Mouse (Mus musculus) thymus, adult 2 months (tissue): Measurements from ENCODE around the gene Hhat. TPM values are rescaled to one million over a fixed set of nuclear protein-coding genes. Genes with fewer than 3 reads are reported as not detected.

Experiments used
- DNase-seq: peaks from one replicate; pipeline ENCODE4 v3.0.0; 2021
- H3K27ac ChIP-seq: fragments of 200-500 bp; 2 replicates; pipeline ENCODE4 v1.5.1; 2012; ENCODE audit warnings: low read length, control low read depth; ENCODE audit not compliant: control insufficient read depth, insufficient read depth
- H3K27me3 ChIP-seq: fragments of 200-500 bp; 2 replicates; pipeline ENCODE4 v1.6.1; 2012; ENCODE audit warnings: mild to moderate bottlenecking, low read length, moderate library complexity, mixed read lengths; ENCODE audit not compliant: control insufficient read depth, insufficient read depth
- H3K36me3 ChIP-seq: fragments of 200-500 bp; 2 replicates; pipeline ENCODE4 v1.6.1; 2012; ENCODE audit warnings: mild to moderate bottlenecking, low read length, moderate library complexity; ENCODE audit not compliant: control insufficient read depth, insufficient read depth
- H3K4me1 ChIP-seq: fragments of 200-500 bp; replicated peaks from 2 replicates; pipeline ENCODE4 v1.6.1; 2012; ENCODE audit warnings: low read length; ENCODE audit not compliant: control insufficient read depth, insufficient read depth
- H3K4me3 ChIP-seq: fragments of 200-500 bp; 2 replicates; pipeline ENCODE4 v1.5.1; 2012; ENCODE audit warnings: mild to moderate bottlenecking, low read length, control low read depth, moderate library complexity; ENCODE audit not compliant: control insufficient read depth, insufficient read depth
- CTCF ChIP-seq: fragments of 200-500 bp; IDR thresholded peaks from 2 replicates; pipeline ENCODE4 v1.5.1; 2012; ENCODE audit warnings: mild to moderate bottlenecking, control low read depth, low read length, moderate library complexity, borderline replicate concordance; ENCODE audit not compliant: control insufficient read depth, poor library complexity, insufficient read depth; ENCODE audit errors: extremely low read depth
- POLR2A ChIP-seq: fragments of 200-500 bp; IDR thresholded peaks from 2 replicates; pipeline ENCODE4 v1.6.1; 2012; ENCODE audit warnings: mild to moderate bottlenecking, low read length, control low read depth, moderate library complexity; ENCODE audit not compliant: control insufficient read depth, poor library complexity, insufficient read depth; ENCODE audit errors: extremely low read depth
- WGBS: fragments of 180-500 bp; shearing (Covaris S2); methylation state at CpG from one replicate; pipeline ENCODE4 v1.1.7; 2018; 5-methylcytosine and 5-hydroxymethylcytosine counted together
- polyA plus RNA-seq: library from polyadenylated mRNA; depleted of rRNA; stranded (reverse); fragments of >200 nt; gene quantifications from 2 replicates; pipeline ENCODE4 v1.2.3, GENCODE M21; 2012

Gene Hhat
- polyA plus RNA-seq, 1 experiment = 5.8 TPM

DNA sequence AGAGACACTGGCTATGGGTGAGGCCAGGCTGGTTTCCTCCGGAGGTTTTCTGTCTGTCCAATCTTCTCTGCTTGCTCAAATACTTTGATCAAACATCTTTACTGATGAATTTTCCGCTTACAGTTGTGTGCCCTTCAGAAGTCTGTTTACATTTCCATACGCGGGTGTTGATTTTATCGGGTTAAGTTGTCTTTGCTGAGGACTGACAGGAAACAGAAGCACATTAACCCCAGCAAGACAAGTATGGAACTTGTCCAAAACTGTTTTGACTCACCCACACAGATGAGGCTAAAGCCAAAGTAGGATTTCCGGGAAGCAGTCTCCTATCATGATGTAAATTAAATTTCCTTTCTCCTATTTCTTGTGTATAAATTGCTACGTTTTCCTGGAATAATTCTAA, 294.3 kb downstream of the Hhat start:
- TF ChIP-seq CTCF (no peak), POLR2A (no peak)
- Histone ChIP-seq H3K27me3 (no peaks in the 10 kb centered on the region), H3K36me3 (no peaks in the 10 kb centered on the region), H3K27ac (no peak overlapping the region), H3K4me1 (no peaks in the 10 kb centered on the region), H3K4me3 (no peak overlapping the region)
- DNase-seq = no peak
- 62% methylated on average over 7 of the region's 7 CpGs for WGBS

DNA sequence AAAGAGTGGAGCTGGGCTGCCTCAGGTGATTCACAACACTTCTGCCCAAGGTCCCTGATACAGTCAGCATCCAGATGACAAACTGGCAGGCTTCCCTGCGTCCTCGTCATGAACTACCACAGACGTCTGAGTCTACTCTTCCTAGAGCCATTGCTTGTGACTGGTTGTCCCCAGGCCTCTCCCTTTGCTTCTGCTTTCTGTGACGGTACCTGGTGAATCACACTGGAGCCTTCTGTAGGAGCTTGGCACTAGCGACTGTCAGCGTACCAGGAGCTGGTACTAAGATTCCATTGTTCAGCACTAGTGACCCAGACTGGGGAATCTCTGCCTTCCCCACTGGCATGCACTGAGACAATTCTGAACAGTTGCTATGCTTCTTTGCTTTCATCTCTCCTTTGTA, 297.9 kb downstream of the Hhat start:
- no peak overlapping the region for H3K4me3 ChIP-seq
- DNase-seq = no peak
- H3K4me1 ChIP-seq = no peaks in the 10 kb centered on the region
- no peak for TF ChIP-seq CTCF
- no peak for TF ChIP-seq POLR2A
- no peaks in the 10 kb centered on the region for H3K36me3 ChIP-seq
- WGBS = 95% methylated on average over 6 of the region's 6 CpGs
- H3K27me3 ChIP-seq = no peaks in the 10 kb centered on the region
- H3K27ac ChIP-seq = no peak overlapping the region

DNA sequence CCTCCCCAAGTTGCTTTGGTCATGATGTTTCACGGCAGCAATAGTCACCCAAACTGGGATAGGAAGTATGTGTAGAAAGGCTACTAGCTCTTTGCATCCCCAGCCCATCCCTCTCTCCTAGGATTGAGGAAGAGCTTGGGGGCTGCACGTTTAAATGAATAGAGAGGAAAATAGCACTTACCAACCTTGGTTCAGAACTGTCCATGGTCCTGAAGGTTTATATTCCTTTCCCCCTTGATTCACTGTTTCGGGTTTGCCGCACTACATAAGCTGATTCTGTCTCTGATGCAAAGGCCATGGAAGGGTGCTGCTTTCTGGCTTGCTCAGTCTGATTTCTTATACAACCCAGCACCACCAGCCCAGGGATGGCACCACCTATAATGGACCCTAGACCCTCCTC, 298.7 kb downstream of the Hhat start:
- H3K4me1 ChIP-seq = no peaks in the 10 kb centered on the region
- TF ChIP-seq POLR2A (no peak), CTCF (no peak)
- no peaks in the 10 kb centered on the region for H3K36me3 ChIP-seq
- H3K27ac ChIP-seq = no peak overlapping the region
- H3K27me3 ChIP-seq = no peaks in the 10 kb centered on the region
- DNase-seq = no peak
- no peak overlapping the region for H3K4me3 ChIP-seq
- WGBS = 65% methylated on average over 4 of the region's 4 CpGs

- Histone ChIP-seq H3K27me3 (no peaks in the 10 kb centered on the region), H3K36me3 (no peaks in the 10 kb centered on the region), H3K4me1 (no peaks in the 10 kb centered on the region), H3K27ac (no peak overlapping the region), H3K4me3 (no peak overlapping the region)
- DNase-seq = no peak
- 85% methylated on average over 4 of the region's 4 CpGs for WGBS
- TF ChIP-seq CTCF = no peak
- TF ChIP-seq POLR2A = no peak
Observed at GRCm38 (mm10) chr1:192463732-192464131, 307.3 kb downstream of the Hhat start.

GRCm38 (mm10) chr1:192457526-192458206, 313.4 kb downstream of the Hhat start:
- TF ChIP-seq POLR2A = no peak
- no peak for TF ChIP-seq CTCF
- Histone ChIP-seq H3K4me1 (no peaks in the 10 kb centered on the region), H3K27me3 (no peaks in the 10 kb centered on the region), H3K4me3 (no peak overlapping the region), H3K36me3 (no peaks in the 10 kb centered on the region), H3K27ac (no peak overlapping the region)
- DNase-seq = no peak
- WGBS = 92% methylated on average over 6 of the region's 6 CpGs

- Histone ChIP-seq H3K27ac (no peak overlapping the region), H3K27me3 (no peaks in the 10 kb centered on the region), H3K36me3 (no peaks in the 10 kb centered on the region), H3K4me1 (no peaks in the 10 kb centered on the region), H3K4me3 (no peak overlapping the region)
- TF ChIP-seq POLR2A (no peak), CTCF (no peak)
- no peak for DNase-seq
- 77% methylated on average over 3 of the region's 3 CpGs for WGBS
Observed at GRCm38 (mm10) chr1:192457037-192457436, 314.0 kb downstream of the Hhat start.

DNA sequence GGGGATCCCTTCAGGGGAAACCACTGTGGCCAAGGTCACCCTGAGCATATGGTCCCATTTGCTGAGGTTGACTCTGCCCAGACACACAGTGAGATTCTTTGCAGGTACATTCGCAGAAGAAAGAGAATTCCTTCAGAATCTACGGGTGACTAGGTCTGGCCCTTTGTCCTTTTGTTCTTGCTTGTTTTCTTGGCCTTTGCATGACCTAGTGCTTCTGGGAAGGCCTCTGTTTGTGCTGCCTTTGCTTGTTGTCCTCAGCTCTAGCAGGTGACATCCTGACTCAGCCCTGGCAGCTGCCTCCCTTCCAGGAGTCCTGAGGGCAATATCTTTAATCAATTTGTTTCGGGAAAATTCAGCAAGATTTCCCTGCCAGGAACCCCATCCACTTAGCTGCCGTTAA, 316.0 kb downstream of the Hhat start:
- no peaks in the 10 kb centered on the region for H3K36me3 ChIP-seq
- H3K27me3 ChIP-seq = no peaks in the 10 kb centered on the region
- 75% methylated on average over 4 of the region's 4 CpGs for WGBS
- DNase-seq = no peak
- no peaks in the 10 kb centered on the region for H3K4me1 ChIP-seq
- TF ChIP-seq CTCF (no peak), POLR2A (no peak)
- no peak overlapping the region for H3K4me3 ChIP-seq
- no peak overlapping the region for H3K27ac ChIP-seq
